Mouse (Mus musculus): Measurements from ENCODE around the gene Rbm48. TPM values are rescaled to one million over a fixed set of nuclear protein-coding genes. Genes with fewer than 3 reads are reported as not detected.
"Not testable (repeated sequence)": the region's sequence is repeated elsewhere in the genome, so short reads cannot be mapped to it uniquely, and the experiment has no call there.

Rbm48 gene
- 12.6 and 15.1 TPM in 2 replicates for polyA plus RNA-seq (2016; fragmentation: Nextera tagmentation; extraction: Ambion mirVana)

- peaks cover 15% of the 10 kb centered on the region for H3K4me1 ChIP-seq
- peak; percentile 87 for ATAC-seq (ENCODE audit: low FRiP score, low read depth)
- H3K4me2 ChIP-seq (replicated peaks) = peak within 1 kb of the TSS; percentile 88
- H3K36me3 ChIP-seq = peaks cover 8% of the 10 kb centered on the region
- H3K4me3 ChIP-seq = peak within 1 kb of the TSS; percentile 70
- H3K27me3 ChIP-seq (replicated peaks) = no peaks in the 10 kb centered on the region
- no peaks in the 10 kb centered on the region for H3K9me3 ChIP-seq
- no peak within 1 kb of the TSS for H3K27ac ChIP-seq
- peak within 1 kb of the TSS; percentile 66 for H3K9ac ChIP-seq
- WGBS = under 1% methylated on average over 31 of the region's 31 CpGs
Observed at GRCm38 (mm10) chr5:3596399-3596766, at the start of gene Rbm48. Rbm48 (minus strand) TSS chr5:3596585.

GRCm38 (mm10) chr5:3645326-3645725, 48.9 kb upstream of the Rbm48 start:
- H3K4me3 ChIP-seq = no peak overlapping the region
- 89% methylated on average over 6 of the region's 6 CpGs for WGBS

GRCm38 (mm10) chr5:3644621-3645020, 48.2 kb upstream of the Rbm48 start:
- H3K4me1 ChIP-seq = peaks cover 9% of the 10 kb centered on the region
- no peaks in the 10 kb centered on the region for H3K27me3 ChIP-seq (replicated peaks)
- no peak for ATAC-seq (ENCODE audit: low FRiP score, low read depth)
- H3K27ac ChIP-seq = no peak overlapping the region
- H3K36me3 ChIP-seq = peaks cover 23% of the 10 kb centered on the region
- no peak overlapping the region for H3K4me3 ChIP-seq
- WGBS = 95% methylated on average over 6 of the region's 6 CpGs
- H3K4me2 ChIP-seq (replicated peaks) = no peak overlapping the region
- no peaks in the 10 kb centered on the region for H3K9me3 ChIP-seq
- H3K9ac ChIP-seq = no peak overlapping the region

More at GRCm38 (mm10) chr5:3645326-3645725, 48.9 kb upstream of the Rbm48 start:
- Histone ChIP-seq H3K4me2 (replicated peaks) (peak overlapping the region; percentile 14), H3K4me1 (peaks cover 9% of the 10 kb centered on the region), H3K27ac (no peak overlapping the region), H3K36me3 (peaks cover 23% of the 10 kb centered on the region), H3K9ac (no peak overlapping the region), H3K9me3 (no peaks in the 10 kb centered on the region), H3K27me3 (replicated peaks) (no peaks in the 10 kb centered on the region)
- ATAC-seq (ENCODE audit: low FRiP score, low read depth) = no peak

- Histone ChIP-seq H3K36me3 (peaks cover 35% of the 10 kb centered on the region), H3K4me1 (no peaks in the 10 kb centered on the region), H3K27ac (no peak overlapping the region), H3K4me3 (no peak overlapping the region), H3K9ac (no peak overlapping the region), H3K27me3 (replicated peaks) (no peaks in the 10 kb centered on the region), H3K4me2 (replicated peaks) (no peak overlapping the region), H3K9me3 (no peaks in the 10 kb centered on the region)
- WGBS = 89% methylated on average over 8 of the region's 8 CpGs
- no peak for ATAC-seq (ENCODE audit: low FRiP score, low read depth)
Observed at GRCm38 (mm10) chr5:3635286-3635685, 38.9 kb upstream of the Rbm48 start.

- no peak for ATAC-seq (ENCODE audit: low FRiP score, low read depth)
- Histone ChIP-seq H3K9me3 (no peaks in the 10 kb centered on the region), H3K36me3 (peaks cover 41% of the 10 kb centered on the region), H3K9ac (no peak overlapping the region), H3K4me3 (no peak overlapping the region), H3K27ac (no peak overlapping the region), H3K27me3 (replicated peaks) (no peaks in the 10 kb centered on the region), H3K4me1 (no peaks in the 10 kb centered on the region), H3K4me2 (replicated peaks) (no peak overlapping the region)
- 70% methylated on average over 4 of the region's 4 CpGs for WGBS
Observed at GRCm38 (mm10) chr5:3633951-3634350, 37.6 kb upstream of the Rbm48 start.

GRCm38 (mm10) chr5:3633315-3633714, 36.9 kb upstream of the Rbm48 start:
- no peak for ATAC-seq (ENCODE audit: low FRiP score, low read depth)
- Histone ChIP-seq H3K9me3 (no peaks in the 10 kb centered on the region), H3K9ac (no peak overlapping the region), H3K4me2 (replicated peaks) (no peak overlapping the region), H3K27me3 (replicated peaks) (no peaks in the 10 kb centered on the region), H3K4me3 (no peak overlapping the region), H3K27ac (no peak overlapping the region), H3K4me1 (no peaks in the 10 kb centered on the region), H3K36me3 (peaks cover 41% of the 10 kb centered on the region)
- WGBS = 92% methylated on average over 13 of the region's 13 CpGs

GRCm38 (mm10) chr5:3632285-3632684, 35.9 kb upstream of the Rbm48 start:
- peaks cover 42% of the 10 kb centered on the region for H3K36me3 ChIP-seq
- no peak overlapping the region for H3K4me2 ChIP-seq (replicated peaks)
- no peaks in the 10 kb centered on the region for H3K27me3 ChIP-seq (replicated peaks)
- H3K27ac ChIP-seq = no peak overlapping the region
- ATAC-seq (ENCODE audit: low FRiP score, low read depth) = no peak
- 84% methylated on average over 5 of the region's 5 CpGs for whole genome bisulfite sequencing
- H3K9ac ChIP-seq = no peak overlapping the region
- H3K9me3 ChIP-seq = no peaks in the 10 kb centered on the region
- H3K4me3 ChIP-seq = no peak overlapping the region
- H3K4me1 ChIP-seq = no peaks in the 10 kb centered on the region

GRCm38 (mm10) chr5:3631512-3632271, 35.3 kb upstream of the Rbm48 start:
- Histone ChIP-seq H3K4me1 (no peaks in the 10 kb centered on the region), H3K9me3 (no peaks in the 10 kb centered on the region), H3K27ac (no peak overlapping the region), H3K36me3 (peaks cover 41% of the 10 kb centered on the region), H3K9ac (no peak overlapping the region), H3K4me2 (replicated peaks) (no peak overlapping the region), H3K4me3 (no peak overlapping the region), H3K27me3 (replicated peaks) (no peaks in the 10 kb centered on the region)
- 56% methylated on average over 16 of the region's 16 CpGs for WGBS
- ATAC-seq (ENCODE audit: low FRiP score, low read depth) = no peak

- H3K9me3 ChIP-seq = no peaks in the 10 kb centered on the region
- H3K4me3 ChIP-seq = no peak overlapping the region
- no peak overlapping the region for H3K27ac ChIP-seq
- no peak overlapping the region for H3K4me2 ChIP-seq (replicated peaks)
- peaks cover 34% of the 10 kb centered on the region for H3K36me3 ChIP-seq
- H3K4me1 ChIP-seq = no peaks in the 10 kb centered on the region
- no peaks in the 10 kb centered on the region for H3K27me3 ChIP-seq (replicated peaks)
- no peak for ATAC-seq (ENCODE audit: low FRiP score, low read depth)
- 93% methylated on average over 5 of the region's 5 CpGs for whole genome bisulfite sequencing
- H3K9ac ChIP-seq = no peak overlapping the region
Observed at GRCm38 (mm10) chr5:3630055-3630454, 33.7 kb upstream of the Rbm48 start.

GRCm38 (mm10) chr5:3620486-3620885, 24.1 kb upstream of the Rbm48 start:
- WGBS = 79% methylated on average over 7 of the region's 7 CpGs
- Histone ChIP-seq H3K36me3 (peaks cover 35% of the 10 kb centered on the region), H3K9me3 (no peaks in the 10 kb centered on the region), H3K4me3 (no peak overlapping the region), H3K27me3 (replicated peaks) (no peaks in the 10 kb centered on the region), H3K27ac (no peak overlapping the region), H3K4me1 (no peaks in the 10 kb centered on the region), H3K9ac (no peak overlapping the region), H3K4me2 (replicated peaks) (no peak overlapping the region)
- no peak for ATAC-seq (ENCODE audit: low FRiP score, low read depth)

- not testable (repeated sequence) for ATAC-seq (ENCODE audit: low FRiP score, low read depth); H3K27ac ChIP-seq; H3K27me3 ChIP-seq (replicated peaks); H3K9me3 ChIP-seq; H3K4me2 ChIP-seq (replicated peaks); H3K9ac ChIP-seq; H3K4me1 ChIP-seq; H3K4me3 ChIP-seq
- peaks cover 51% of the 10 kb centered on the region for H3K36me3 ChIP-seq
- WGBS = 96% methylated on average over 2 of the region's 2 CpGs
Observed at GRCm38 (mm10) chr5:3611835-3612234, 15.4 kb upstream of the Rbm48 start.

- Histone ChIP-seq H3K4me2 (replicated peaks) (no peak overlapping the region), H3K27me3 (replicated peaks) (no peaks in the 10 kb centered on the region), H3K27ac (no peak overlapping the region), H3K4me1 (no peaks in the 10 kb centered on the region), H3K36me3 (peaks cover 54% of the 10 kb centered on the region), H3K9ac (no peak overlapping the region), H3K9me3 (no peaks in the 10 kb centered on the region), H3K4me3 (no peak overlapping the region)
- WGBS = 92% methylated on average over 7 of the region's 7 CpGs
- ATAC-seq (ENCODE audit: low FRiP score, low read depth) = no peak
Observed at GRCm38 (mm10) chr5:3609241-3609640, 12.9 kb upstream of the Rbm48 start.

- Histone ChIP-seq H3K4me1 (no peaks in the 10 kb centered on the region), H3K27ac (no peak overlapping the region), H3K4me2 (replicated peaks) (no peak overlapping the region), H3K9me3 (no peaks in the 10 kb centered on the region), H3K27me3 (replicated peaks) (no peaks in the 10 kb centered on the region), H3K9ac (no peak overlapping the region), H3K36me3 (peaks cover 48% of the 10 kb centered on the region), H3K4me3 (no peak overlapping the region)
- WGBS = 91% methylated on average over 9 of the region's 9 CpGs
- no peak for ATAC-seq (ENCODE audit: low FRiP score, low read depth)
Observed at GRCm38 (mm10) chr5:3607114-3607513, 10.7 kb upstream of the Rbm48 start.

Data from neural tube, embryonic 12.5 days (tissue).